Mouse (Mus musculus) heart, postnatal 0 days (tissue): ENCODE data around the gene Ifi47.

ENCODE experiments used
- CTCF ChIP-seq: IDR thresholded peaks from 2 replicates; pipeline ENCODE4 v1.5.1; 2016; ENCODE audit warnings: antibody characterized with exemption, control low read depth, low read depth
- EP300 ChIP-seq: IDR thresholded peaks from 2 replicates; pipeline ENCODE4 v1.6.1; 2016; ENCODE audit warnings: antibody characterized with exemption, low read depth

- TF ChIP-seq EP300 = no peak
- no peak for TF ChIP-seq CTCF
Observed at GRCm38 (mm10) chr11:49141974-49142373, 65.6 kb downstream of the Ifi47 start, which contains the start of gene Olfr1395.
